Mouse (Mus musculus) activated CD4-positive, CD25-positive, alpha-beta regulatory T cell, adult 9 weeks (primary cell): ENCODE data around the gene Scgb1b2. TPM values are rescaled to one million over a fixed set of nuclear protein-coding genes. Genes with fewer than 3 reads are reported as not detected.

Experiments used
- polyA plus RNA-seq: library from polyadenylated mRNA; unstranded; fragments of 100-300 nt; shearing (Covaris generic); gene quantifications from one replicate; pipeline ENCODE4 v1.2.1, GENCODE M21; 2017

The Scgb1b2 gene
- not detected for polyA plus RNA-seq

DNA sequence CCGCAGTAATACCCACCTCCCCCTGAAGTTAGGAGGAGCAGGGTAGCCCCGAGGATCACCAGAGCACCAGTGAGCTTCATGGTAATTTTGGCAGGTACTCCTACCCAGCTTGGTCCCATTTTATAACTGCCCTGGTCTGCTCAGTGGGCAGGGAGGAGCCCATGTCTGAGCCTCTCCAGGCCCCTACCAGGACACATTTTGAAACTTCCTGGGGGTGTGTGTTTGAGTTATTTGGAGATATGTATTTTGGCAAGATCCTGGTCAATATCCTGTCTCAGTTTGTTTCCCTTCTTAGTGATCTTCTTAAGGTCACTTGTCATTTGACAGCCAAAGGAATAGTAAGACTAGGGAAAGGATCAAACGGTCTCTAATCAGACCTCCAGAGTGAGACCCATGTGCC is at the start of gene Scgb1b2:
Scgb1b2 (minus strand) TSS at position 101 of the 400 bp plus-strand sequence.

DNA sequence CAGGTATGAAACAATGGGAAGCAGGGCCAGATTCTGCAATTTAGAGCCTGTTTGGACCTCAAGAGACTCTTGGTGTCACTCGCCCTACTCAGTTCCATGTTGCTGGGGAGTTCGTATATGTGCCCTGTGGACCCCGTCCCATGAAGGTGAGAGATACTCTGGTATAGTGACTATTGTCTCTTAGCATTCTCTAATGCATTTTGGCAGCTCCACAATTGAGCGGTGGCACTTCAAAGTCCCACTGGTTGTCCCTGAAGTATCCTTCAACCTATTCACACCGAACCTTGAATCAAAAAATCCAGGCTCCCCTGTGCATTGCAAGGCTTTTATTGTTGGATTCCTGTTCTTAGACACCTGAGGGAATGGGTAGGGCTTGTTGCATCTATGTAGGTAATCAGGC is 1.4 kb downstream of the Scgb1b2 start, which contains the start of gene Scgb2b2:
Scgb2b2 (plus strand) TSS at position 301 of the 400 bp plus-strand sequence.

Other genes starting within 250 kb of the Scgb1b2 start
- gene Fxyd5, start 249.3 kb downstream of the Scgb1b2 start, polyA plus RNA-seq: 1,832 TPM
- gene Fxyd7, start 240.4 kb downstream of the Scgb1b2 start, polyA plus RNA-seq: not detected
- not detected for gene Fxyd1, start 234.6 kb downstream of the Scgb1b2 start, polyA plus RNA-seq
- 0.16 TPM for gene Lgi4, start 232.5 kb downstream of the Scgb1b2 start, polyA plus RNA-seq
- not detected for gene Fxyd3, start 215.1 kb downstream of the Scgb1b2 start, polyA plus RNA-seq
- 13.7 TPM for gene Hpn, start 176.5 kb downstream of the Scgb1b2 start, polyA plus RNA-seq
- not detected for gene Scn1b, start 164.8 kb downstream of the Scgb1b2 start, polyA plus RNA-seq
- gene Gramd1a, start 135.9 kb downstream of the Scgb1b2 start, polyA plus RNA-seq: 252 TPM
- gene Scgb2b2, start 1.3 kb downstream of the Scgb1b2 start, polyA plus RNA-seq: not detected
- not detected for gene Scgb2b3, start 70.3 kb upstream of the Scgb1b2 start, polyA plus RNA-seq
- not detected for gene Scgb1b3, start 83.8 kb upstream of the Scgb1b2 start, polyA plus RNA-seq